In the genomic region with DNA sequence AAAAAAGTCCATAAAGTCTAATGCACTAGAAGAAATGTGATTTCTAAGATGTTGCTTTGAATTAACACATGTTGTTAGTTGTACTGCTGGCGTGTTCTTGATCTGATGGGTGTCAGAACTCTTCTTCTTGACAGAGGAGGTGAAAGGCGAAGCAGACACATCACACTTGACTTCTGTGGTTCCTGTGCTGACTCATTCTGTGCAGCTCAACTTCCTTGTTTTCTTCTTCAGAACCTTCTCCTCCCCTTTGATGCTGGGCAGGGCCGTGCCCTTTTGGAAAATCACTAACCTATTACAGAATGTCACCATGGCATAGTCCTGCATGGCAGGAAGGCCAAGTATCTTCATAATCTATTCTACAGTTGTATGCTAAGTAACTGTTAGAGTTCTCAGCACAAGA, we compare ENCODE assay signal across 12 mouse cellular contexts.
DNase-seq lines count a peak whose midpoint lies in the region; ATAC-seq and TF ChIP-seq lines count a peak whose summit lies in the region.
"Had no signal": no experiment of that assay in that cellular context is flagged by ENCODE, and none has a peak within 500 bp of the region (broad histone marks: within the 10 kb centered on the region; RNA-seq: fewer than 3 reads in every experiment).

No protein-coding gene starts in this region.

- H3K79me2 ChIP-seq in macrophage (ENCODE audit: inconsistent target) = peaks cover 33% of the 10 kb centered on the region

- no peak for ATAC-seq in midbrain, postnatal 0 days (ENCODE audit: low FRiP score)
- ATAC-seq in forebrain, embryonic 12.5 days (ENCODE audit: low FRiP score) = no peak
- ATAC-seq: forebrain, embryonic 15.5 days; intestine, embryonic 16.5 days had no signal

- no peak overlapping the region for H3K27ac ChIP-seq in heart, embryonic 10.5 days
- H3K27ac ChIP-seq in macrophage = peak overlapping the region; percentile 81
- H3K27ac ChIP-seq in midbrain, postnatal 0 days (ENCODE audit: low read depth, low read length) = no peak overlapping the region
- no peak overlapping the region for H3K27ac ChIP-seq in forebrain, embryonic 12.5 days
- H3K27ac ChIP-seq: forebrain, embryonic 15.5 days; heart, embryonic 13.5 days had no signal

- no peaks in the 10 kb centered on the region for H3K36me3 ChIP-seq in heart, embryonic 10.5 days
- H3K36me3 ChIP-seq in macrophage (ENCODE audit: inconsistent target) = no peaks in the 10 kb centered on the region
- no peaks in the 10 kb centered on the region for H3K36me3 ChIP-seq in midbrain, postnatal 0 days (ENCODE audit: insufficient read depth, low read length)
- H3K36me3 ChIP-seq in forebrain, embryonic 12.5 days (replicated peaks) = no peaks in the 10 kb centered on the region
- H3K36me3 ChIP-seq: forebrain, embryonic 15.5 days; heart, embryonic 13.5 days had no signal

- H3K4me2 ChIP-seq in midbrain, postnatal 0 days (ENCODE audit: low read depth, low read length, poor library complexity, severe bottlenecking) = no peak overlapping the region
- no peak overlapping the region for H3K4me2 ChIP-seq in forebrain, embryonic 12.5 days
- H3K4me2 ChIP-seq: forebrain, embryonic 15.5 days; heart, embryonic 13.5 days had no signal

- no peak for TF ChIP-seq CTCF in midbrain, postnatal 0 days (IDR thresholded peaks at IDR 0.05)

- no peak overlapping the region for H3K4me3 ChIP-seq in heart, embryonic 10.5 days
- no peak overlapping the region for H3K4me3 ChIP-seq in macrophage (ENCODE audit: inconsistent target)
- H3K4me3 ChIP-seq in midbrain, postnatal 0 days (ENCODE audit: low read depth, low read length) = no peak overlapping the region
- H3K4me3 ChIP-seq in forebrain, embryonic 12.5 days (replicated peaks) = no peak overlapping the region
- H3K4me3 ChIP-seq: forebrain, embryonic 15.5 days; heart, embryonic 13.5 days had no signal

- no peaks in the 10 kb centered on the region for H3K9me3 ChIP-seq in heart, embryonic 10.5 days
- H3K9me3 ChIP-seq in midbrain, postnatal 0 days (ENCODE audit: low read length) = no peaks in the 10 kb centered on the region
- H3K9me3 ChIP-seq in forebrain, embryonic 12.5 days = no peaks in the 10 kb centered on the region
- H3K9me3 ChIP-seq: forebrain, embryonic 15.5 days; heart, embryonic 13.5 days had no signal

- no peak overlapping the region for H3K9ac ChIP-seq in midbrain, postnatal 0 days (replicated peaks; ENCODE audit: low read length, poor library complexity, severe bottlenecking)
- H3K9ac ChIP-seq in forebrain, embryonic 12.5 days = no peak overlapping the region
- H3K9ac ChIP-seq: forebrain, embryonic 15.5 days; heart, embryonic 13.5 days had no signal

- WGBS in heart, embryonic 10.5 days = 76% methylated on average over 3 of the region's 3 CpGs
- WGBS in macrophage (ENCODE audit: missing documents) = 0% methylated on average over 3 of the region's 3 CpGs
- 84% methylated on average over 3 of the region's 3 CpGs for WGBS in midbrain, postnatal 0 days
- 93% methylated on average over 3 of the region's 3 CpGs for WGBS in forebrain, embryonic 12.5 days

- peak; percentile 19 for DNase-seq in heart, adult 8-10 months (ENCODE audit: low spot score)
- no peak for DNase-seq in heart, embryonic 10.5 days (ENCODE audit: low spot score)
- peak; percentile 33 for DNase-seq in 3T3-L1 (ENCODE audit: low read depth, low spot score)
- DNase-seq in c-Kit-positive CD71-negative TER-119-negative erythroid progenitor cells, embryonic 14.5 days (ENCODE audit: low read depth) = peak; percentile 47
- no peak for DNase-seq in adrenal gland, postnatal 10 days
- DNase-seq in midbrain, postnatal 0 days (ENCODE audit: low spot score) = no peak
- DNase-seq: B cell, adult 2 months had no signal

- no peaks in the 10 kb centered on the region for H3K27me3 ChIP-seq in heart, embryonic 10.5 days (ENCODE audit: insufficient read depth, poor library complexity, severe bottlenecking)
- no peaks in the 10 kb centered on the region for H3K27me3 ChIP-seq in midbrain, postnatal 0 days (ENCODE audit: insufficient read depth, low read length)
- H3K27me3 ChIP-seq in forebrain, embryonic 12.5 days = no peaks in the 10 kb centered on the region
- H3K27me3 ChIP-seq: forebrain, embryonic 15.5 days; heart, embryonic 13.5 days had no signal

- no peaks in the 10 kb centered on the region for H3K4me1 ChIP-seq in heart, embryonic 10.5 days
- H3K4me1 ChIP-seq in midbrain, postnatal 0 days (ENCODE audit: insufficient read depth, low read length) = no peaks in the 10 kb centered on the region
- no peaks in the 10 kb centered on the region for H3K4me1 ChIP-seq in forebrain, embryonic 12.5 days
- H3K4me1 ChIP-seq: forebrain, embryonic 15.5 days; heart, embryonic 13.5 days had no signal

Comparison
In these comparisons a context has a peak if more than half of its experiments do, and no peak if none do; other contexts are left out.
1. DNase-seq: peak in heart, adult 8-10 months (single experiment), 3T3-L1 (single experiment) and c-Kit-positive CD71-negative TER-119-negative erythroid progenitor cells, embryonic 14.5 days (single experiment); none in heart, embryonic 10.5 days (single experiment), adrenal gland, postnatal 10 days (single experiment) and midbrain, postnatal 0 days (single experiment).